ENCODE assay signal across 10 mouse cellular contexts in the genomic region with DNA sequence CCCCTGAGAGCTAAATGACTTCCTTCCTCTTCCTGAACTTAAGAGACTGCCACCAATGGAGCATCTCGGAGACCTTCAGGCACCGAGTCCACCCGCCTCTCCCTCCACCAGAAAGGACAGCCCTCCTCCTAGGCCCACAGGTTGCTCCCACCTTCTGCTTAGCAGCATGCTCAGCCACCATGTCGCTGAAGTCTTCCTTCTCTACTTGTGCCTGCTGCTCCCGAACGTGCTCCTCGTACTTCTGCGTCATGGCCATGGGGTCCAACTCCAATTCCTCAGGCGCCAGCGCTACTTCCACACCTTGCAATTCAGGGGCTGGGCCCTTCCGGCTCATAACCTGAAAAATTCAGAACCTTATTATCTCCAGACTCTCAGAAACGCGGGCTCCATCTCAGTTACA. TPM values are rescaled to one million over a fixed set of nuclear protein-coding genes. Genes with fewer than 3 reads are reported as not detected.
A peak's percentile ranks its signal among the peaks of the same experiment; 100 is the strongest.
DNase-seq lines count a peak whose midpoint lies in the region; ATAC-seq and TF ChIP-seq lines count a peak whose summit lies in the region.
"Had no signal": no experiment of that assay in that cellular context is flagged by ENCODE, and none has a peak within 500 bp of the region (broad histone marks: within the 10 kb centered on the region; RNA-seq: fewer than 3 reads in every experiment).

No protein-coding gene starts in this region.

- no peak for TF ChIP-seq POLR2A in small intestine, adult 2 months (IDR thresholded peaks at IDR 0.05; ENCODE audit: low read depth, low read length)

- peak overlapping the region; percentile 95; the same call in 1 of the 2 replicates for H3K27ac ChIP-seq in heart, embryonic 16.5 days (ENCODE audit: low read length)
- peak overlapping the region; percentile 95 for H3K27ac ChIP-seq in lung, embryonic 16.5 days (ENCODE audit: low read length)
- H3K27ac ChIP-seq in embryonic facial prominence, embryonic 15.5 days (replicated peaks), result peak overlapping the region; percentile 94; the same call in 1 of the 2 replicates
- H3K27ac ChIP-seq in small intestine, adult 2 months (ENCODE audit: insufficient read depth, low read depth, low read length), result peak overlapping the region; percentile 70

- H3K36me3 ChIP-seq in heart, embryonic 16.5 days (ENCODE audit: control insufficient read depth, insufficient read depth), result peaks cover 32% of the 10 kb centered on the region
- peaks cover 42% of the 10 kb centered on the region for H3K36me3 ChIP-seq in lung, embryonic 16.5 days (ENCODE audit: control insufficient read depth, insufficient read depth, low read length)
- peaks cover 56% of the 10 kb centered on the region for H3K36me3 ChIP-seq in embryonic facial prominence, embryonic 15.5 days
- peaks cover 20% of the 10 kb centered on the region for H3K36me3 ChIP-seq in small intestine, adult 2 months (ENCODE audit: control insufficient read depth, insufficient read depth, low read length)

- no peak overlapping the region for H3K4me2 ChIP-seq in heart, embryonic 16.5 days (ENCODE audit: low read depth, low read length)
- H3K4me2 ChIP-seq in lung, embryonic 16.5 days (ENCODE audit: low read depth, low read length), result no peak overlapping the region
- H3K4me2 ChIP-seq in embryonic facial prominence, embryonic 15.5 days (replicated peaks), result no peak overlapping the region

- H3K27me3 ChIP-seq in heart, embryonic 16.5 days (ENCODE audit: control insufficient read depth, insufficient read depth, low read length), result no peaks in the 10 kb centered on the region
- no peaks in the 10 kb centered on the region for H3K27me3 ChIP-seq in lung, embryonic 16.5 days (ENCODE audit: control insufficient read depth, insufficient read depth, low read depth, low read length)
- no peaks in the 10 kb centered on the region for H3K27me3 ChIP-seq in embryonic facial prominence, embryonic 15.5 days
- no peaks in the 10 kb centered on the region for H3K27me3 ChIP-seq in small intestine, adult 2 months (ENCODE audit: control insufficient read depth, insufficient read depth, low read length)

- 86% methylated on average over 13 of the region's 13 CpGs for WGBS in heart, embryonic 16.5 days
- WGBS in lung, embryonic 16.5 days, result 89% methylated on average over 12 of the region's 13 CpGs
- WGBS in embryonic facial prominence, embryonic 15.5 days, result 87% methylated on average over 13 of the region's 13 CpGs
- WGBS in small intestine, adult 2 months, result 84% methylated on average over 13 of the region's 13 CpGs

- H3K4me1 ChIP-seq in heart, embryonic 16.5 days (ENCODE audit: control insufficient read depth, insufficient read depth, low read length), result peaks cover 25% of the 10 kb centered on the region
- H3K4me1 ChIP-seq in lung, embryonic 16.5 days (replicated peaks; ENCODE audit: control insufficient read depth, insufficient read depth, low read length), result peaks cover 18% of the 10 kb centered on the region
- H3K4me1 ChIP-seq in embryonic facial prominence, embryonic 15.5 days, result peaks cover 30% of the 10 kb centered on the region
- H3K4me1 ChIP-seq in small intestine, adult 2 months (ENCODE audit: control insufficient read depth, insufficient read depth, insufficient read length, low read length), result peaks cover 6% of the 10 kb centered on the region; the same call in 1 of the 2 replicates

- ATAC-seq in heart, embryonic 16.5 days (replicated peaks; ENCODE audit: extremely low read depth, insufficient read depth, low FRiP score), result no peak
- no peak for ATAC-seq in lung, embryonic 16.5 days (ENCODE audit: low read depth)
- no peak for ATAC-seq in embryonic facial prominence, embryonic 15.5 days (ENCODE audit: insufficient number of reproducible peaks, low FRiP score, low TSS enrichment, low read depth)

- H3K4me3 ChIP-seq in heart, embryonic 16.5 days (ENCODE audit: low read length), result no peak overlapping the region
- H3K4me3 ChIP-seq in lung, embryonic 16.5 days (ENCODE audit: low read length), result no peak overlapping the region
- no peak overlapping the region for H3K4me3 ChIP-seq in embryonic facial prominence, embryonic 15.5 days (replicated peaks)
- no peak overlapping the region for H3K4me3 ChIP-seq in small intestine, adult 2 months (ENCODE audit: low read depth, low read length)

- no peaks in the 10 kb centered on the region for H3K9me3 ChIP-seq in heart, embryonic 16.5 days (replicated peaks; ENCODE audit: control insufficient read depth, low read length)
- H3K9me3 ChIP-seq in lung, embryonic 16.5 days (ENCODE audit: control insufficient read depth, low read length), result no peaks in the 10 kb centered on the region
- H3K9me3 ChIP-seq in embryonic facial prominence, embryonic 15.5 days (replicated peaks), result no peaks in the 10 kb centered on the region

- DNase-seq in heart, adult 18-20 months, result no peak
- no peak for DNase-seq in lung, postnatal 10 days
- DNase-seq in right cerebral cortex, adult 2 months (ENCODE audit: low spot score in 2 of 2), result no peak
- DNase-seq: cerebellum, postnatal 36 days; retina, postnatal 1 day had no signal

- TF ChIP-seq CTCF in small intestine, adult 2 months (IDR thresholded peaks at IDR 0.05; ENCODE audit: extremely low read depth, insufficient read length, insufficient replicate concordance, low read depth, low read length), result no peak

- no peak overlapping the region for H3K9ac ChIP-seq in heart, embryonic 16.5 days (ENCODE audit: low read length)
- H3K9ac ChIP-seq in lung, embryonic 16.5 days (ENCODE audit: low read length), result peak overlapping the region; percentile 12; the same call in 1 of the 2 replicates
- no peak overlapping the region for H3K9ac ChIP-seq in embryonic facial prominence, embryonic 15.5 days
- H3K9ac ChIP-seq: liver, embryonic 14.5 days had no signal

RNA-seq across cellular contexts. Expression of a gene that starts 1.7 kb away (rescaled TPM):
- 15.5 and 18.0 TPM in 2 replicates for polyA plus RNA-seq in heart, embryonic 16.5 days (2015; fragmentation: Nextera tagmentation; extraction: Ambion mirVana)
- 10 to 100 TPM; 21.8 to 22.7 TPM for total RNA-seq in heart, adult 18-20 months (2021)
- polyA plus RNA-seq in lung, embryonic 16.5 days (2015; fragmentation: Nextera tagmentation; extraction: Ambion mirVana), result 16.5 and 21.0 TPM in 2 replicates
- 25.1 and 30.6 TPM in 2 replicates for polyA plus RNA-seq in embryonic facial prominence, embryonic 15.5 days (2015; fragmentation: Nextera tagmentation; extraction: Ambion mirVana)
- 5.9 and 8.9 TPM in 2 replicates for polyA plus RNA-seq in small intestine, adult 2 months (2012; rRNA removed)

RNA-seq across cellular contexts. Expression of a gene that starts 20.6 kb away (rescaled TPM):
- 210 and 211 TPM in 2 replicates for polyA plus RNA-seq in heart, embryonic 16.5 days (2015; fragmentation: Nextera tagmentation; extraction: Ambion mirVana)
- total RNA-seq in heart, adult 18-20 months (2021), result 100 to 1,000 TPM; 118 to 119 TPM
- polyA plus RNA-seq in lung, embryonic 16.5 days (2015; fragmentation: Nextera tagmentation; extraction: Ambion mirVana), result 322 TPM in 2 replicates
- polyA plus RNA-seq in embryonic facial prominence, embryonic 15.5 days (2015; fragmentation: Nextera tagmentation; extraction: Ambion mirVana), result 335 and 338 TPM in 2 replicates
- 37.2 and 66.7 TPM in 2 replicates for polyA plus RNA-seq in small intestine, adult 2 months (2012; rRNA removed)

RNA-seq across cellular contexts. Expression of a gene that starts 23.5 kb away (rescaled TPM):
- polyA plus RNA-seq in heart, embryonic 16.5 days (2015; fragmentation: Nextera tagmentation; extraction: Ambion mirVana), result 7.3 and 7.7 TPM in 2 replicates
- total RNA-seq in heart, adult 18-20 months (2021), result 10 to 100 TPM; 21.9 to 22.4 TPM
- polyA plus RNA-seq in lung, embryonic 16.5 days (2015; fragmentation: Nextera tagmentation; extraction: Ambion mirVana), result 1.4 and 2.0 TPM in 2 replicates
- 4.2 and 5.8 TPM in 2 replicates for polyA plus RNA-seq in embryonic facial prominence, embryonic 15.5 days (2015; fragmentation: Nextera tagmentation; extraction: Ambion mirVana)
- polyA plus RNA-seq in small intestine, adult 2 months (2012; rRNA removed), result 0.04 TPM in 1 of 2 replicates, not detected in the other
